Mouse (Mus musculus): Measurements from ENCODE around the gene Pde4a. TPM values are rescaled to one million over a fixed set of nuclear protein-coding genes. Genes with fewer than 3 reads are reported as not detected.

The Pde4a gene
- total RNA-seq (2021) = 10 to 100 TPM; 84.8 to 98.3 TPM
- long read RNA-seq, experiment 1, full-length matches to known transcripts = 29 of 53 reads
- long read RNA-seq, experiment 1, partial matches to known transcripts = 21 of 53 reads
- long read RNA-seq, experiment 1, other reads (novel, unspliced or antisense) = 3 of 53 reads
- long read RNA-seq, experiment 2, full-length matches to known transcripts = 18 of 39 reads
- long read RNA-seq, experiment 2, partial matches to known transcripts = 19 of 39 reads
- long read RNA-seq, experiment 2, other reads (novel, unspliced or antisense) = 2 of 39 reads

DNA sequence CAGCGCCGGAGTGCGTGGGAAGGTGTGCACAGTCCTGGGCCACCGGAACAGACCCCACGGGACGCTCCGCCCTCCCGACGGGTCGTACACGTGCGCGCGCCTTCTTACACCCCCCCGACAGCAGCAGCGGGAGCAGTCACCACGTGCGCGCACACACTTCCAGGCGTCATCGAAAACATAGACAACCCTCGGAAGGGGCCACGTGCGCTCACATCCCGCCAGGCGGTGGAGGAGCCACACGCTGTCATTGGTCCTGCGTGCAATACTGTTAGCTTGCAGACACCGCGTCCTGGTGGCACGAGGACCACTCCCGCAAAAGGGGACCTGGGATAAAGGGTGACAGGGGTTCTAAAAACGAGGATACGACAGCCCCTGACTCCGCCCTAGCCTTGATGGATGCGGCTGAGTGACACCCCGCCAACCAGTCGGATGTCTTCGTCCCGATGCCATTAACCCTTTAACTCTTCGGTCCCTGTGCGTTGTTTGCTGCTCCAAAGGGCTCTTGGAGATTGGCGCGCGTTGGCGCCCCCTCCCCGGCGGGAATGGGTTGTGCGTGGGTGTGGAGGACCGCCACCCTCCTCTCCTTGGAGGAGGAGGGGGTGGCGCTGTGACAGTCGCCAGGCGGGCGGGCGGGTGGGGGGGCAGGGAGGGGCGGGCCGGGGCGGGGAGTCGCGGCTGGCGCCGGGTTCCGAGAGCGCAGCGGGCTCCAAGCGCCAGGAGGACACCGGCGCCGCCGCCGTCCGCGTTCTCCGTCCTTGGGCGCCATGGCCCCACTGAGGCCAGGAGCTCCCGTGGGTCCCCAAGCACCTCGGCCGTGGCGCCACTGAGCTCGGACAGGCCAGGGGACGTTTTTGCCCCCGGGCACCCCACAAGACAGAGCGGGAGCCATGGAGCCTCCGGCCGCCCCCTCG, at the start of gene Pde4a:
Pde4a (plus strand) TSS at position 674 of the 911 bp plus-strand sequence.
- DNase-seq (ENCODE audit: low spot score in 2 of 2) = peak; percentile 65 to 80

- DNase-seq (ENCODE audit: low spot score in 2 of 2) = no peak
Observed at GRCm38 (mm10) chr9:21117073-21117472, 48.4 kb upstream of the Pde4a start.

GRCm38 (mm10) chr9:21121483-21121882, 44.0 kb upstream of the Pde4a start:
- no peak for DNase-seq (ENCODE audit: low spot score in 2 of 2)

GRCm38 (mm10) chr9:21124837-21125236, 40.7 kb upstream of the Pde4a start:
- DNase-seq (ENCODE audit: low spot score in 2 of 2) = no peak

DNA sequence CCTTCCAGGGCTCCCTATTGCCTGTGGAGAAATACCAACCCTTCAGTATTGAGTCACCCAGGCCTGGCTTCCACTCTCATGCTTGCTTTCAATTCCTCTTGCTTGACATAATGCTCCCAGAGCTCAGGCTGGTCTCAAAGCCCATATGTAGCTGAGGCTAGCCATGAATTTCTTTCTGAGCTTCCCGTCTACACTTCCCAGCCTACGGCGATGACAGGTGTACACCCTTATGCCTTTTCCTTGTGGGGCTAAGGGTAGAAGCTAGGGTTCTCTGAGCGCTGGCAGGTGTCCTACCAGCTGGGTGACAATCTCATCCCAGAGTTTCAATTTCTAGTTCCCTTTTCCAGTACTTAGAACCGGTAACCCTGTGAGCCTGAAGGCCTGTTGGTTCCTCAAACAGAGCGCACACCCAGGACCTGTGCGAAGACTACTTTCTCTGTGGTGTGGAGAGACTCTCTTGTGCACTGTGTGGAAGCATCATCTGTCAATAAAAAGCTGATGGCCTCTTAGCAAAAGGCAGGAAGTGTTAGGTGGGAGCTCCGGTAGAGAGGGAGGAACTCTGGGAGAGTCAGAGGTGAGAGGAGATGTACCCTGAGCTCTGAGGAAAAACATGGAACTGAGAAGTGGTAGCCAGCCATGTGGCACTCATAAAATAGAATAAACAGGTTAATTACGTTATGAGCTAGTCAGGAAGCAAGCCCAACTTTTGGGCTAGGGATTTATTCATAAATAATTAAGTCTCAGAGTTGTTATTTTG, 39.8 kb upstream of the Pde4a start:
- no peak for DNase-seq (ENCODE audit: low spot score in 2 of 2)

- no peak for DNase-seq (ENCODE audit: low spot score in 2 of 2)
Observed at GRCm38 (mm10) chr9:21126259-21126627, 39.3 kb upstream of the Pde4a start.

DNA sequence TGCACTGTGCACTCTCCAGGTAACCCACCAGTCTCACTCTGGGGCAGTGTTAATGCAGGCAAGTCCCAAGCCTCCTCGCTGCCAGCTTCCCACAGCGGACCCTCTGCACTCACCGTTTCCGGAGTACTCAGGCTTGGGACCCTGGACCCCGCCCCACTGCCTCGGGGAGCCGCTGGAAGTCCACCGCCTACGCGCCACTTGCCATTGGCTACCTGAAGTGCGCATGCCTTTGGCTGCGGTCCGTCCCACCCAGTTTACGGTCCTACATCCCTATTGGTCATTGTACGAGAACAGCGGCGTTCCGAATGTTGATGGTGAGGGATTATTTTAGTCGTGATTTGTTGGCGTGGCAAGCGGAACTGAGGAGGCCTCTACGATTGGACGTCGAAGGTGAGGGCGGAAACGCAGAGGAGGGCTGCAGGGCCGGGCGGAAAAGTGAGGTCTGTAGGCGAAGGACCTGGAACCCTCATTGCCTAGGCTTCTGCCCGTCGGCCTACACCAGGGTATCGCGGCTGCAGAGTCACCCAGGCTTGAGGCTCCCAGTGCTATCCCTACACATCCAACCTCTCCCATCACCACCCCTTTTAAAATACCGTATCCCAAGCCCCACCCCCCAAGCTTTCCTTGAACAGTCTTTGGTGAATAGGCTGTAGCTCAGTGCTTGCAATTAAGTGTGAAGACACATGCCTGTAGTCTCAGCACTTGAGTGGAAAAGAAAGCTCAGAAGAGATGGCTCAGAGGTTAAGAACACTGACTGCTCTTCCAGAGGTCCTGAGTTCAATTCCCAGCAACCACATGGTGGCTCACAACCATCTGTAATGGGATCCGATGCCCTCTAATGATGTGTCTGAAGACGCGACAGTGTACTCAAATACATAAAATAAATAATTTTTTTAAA, 34.2 kb upstream of the Pde4a start, which contains the start of gene Tyk2:
Tyk2 (minus strand) TSS at position 185 of the 898 bp plus-strand sequence.
- DNase-seq (ENCODE audit: low spot score in 2 of 2) = peak; percentile 87 to 91

DNA sequence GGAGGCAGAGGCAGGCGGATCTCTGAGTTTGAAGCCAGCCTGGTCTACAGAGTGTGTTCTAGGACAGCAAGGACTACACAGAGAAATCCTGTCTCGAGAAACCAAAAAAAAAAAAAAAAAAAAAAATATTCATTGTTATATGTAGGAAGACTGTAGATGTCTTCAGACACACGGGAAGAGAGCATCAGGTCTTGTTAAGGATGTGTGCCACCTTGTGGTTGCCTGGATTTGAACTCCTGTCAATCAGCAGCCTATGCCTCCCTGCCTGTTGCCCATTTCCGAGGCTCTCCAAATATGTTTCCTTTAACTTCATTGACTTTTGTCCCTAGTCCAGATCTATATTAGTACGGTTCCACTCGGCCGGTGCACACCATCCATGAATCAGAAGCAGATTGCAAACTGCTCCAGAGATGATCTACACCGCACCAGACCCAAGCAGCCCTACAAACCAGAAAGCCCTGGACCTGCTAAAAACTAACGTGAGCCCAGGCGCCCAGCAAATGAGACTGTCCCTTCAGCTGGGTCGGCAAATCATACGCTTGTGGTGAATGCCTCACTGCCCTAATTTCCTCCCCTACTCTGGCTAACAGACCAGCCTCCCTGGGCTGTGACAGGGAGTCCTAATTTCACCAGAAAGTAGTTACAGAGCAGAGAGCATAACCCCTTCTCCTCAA, 33.3 kb upstream of the Pde4a start:
- DNase-seq (ENCODE audit: low spot score in 2 of 2) = no peak

- DNase-seq (ENCODE audit: low spot score in 2 of 2) = no peak
Observed at GRCm38 (mm10) chr9:21133064-21133707, 32.3 kb upstream of the Pde4a start.

GRCm38 (mm10) chr9:21134595-21135328, 30.8 kb upstream of the Pde4a start:
- DNase-seq (ENCODE audit: low spot score in 2 of 2) = no peak

DNA sequence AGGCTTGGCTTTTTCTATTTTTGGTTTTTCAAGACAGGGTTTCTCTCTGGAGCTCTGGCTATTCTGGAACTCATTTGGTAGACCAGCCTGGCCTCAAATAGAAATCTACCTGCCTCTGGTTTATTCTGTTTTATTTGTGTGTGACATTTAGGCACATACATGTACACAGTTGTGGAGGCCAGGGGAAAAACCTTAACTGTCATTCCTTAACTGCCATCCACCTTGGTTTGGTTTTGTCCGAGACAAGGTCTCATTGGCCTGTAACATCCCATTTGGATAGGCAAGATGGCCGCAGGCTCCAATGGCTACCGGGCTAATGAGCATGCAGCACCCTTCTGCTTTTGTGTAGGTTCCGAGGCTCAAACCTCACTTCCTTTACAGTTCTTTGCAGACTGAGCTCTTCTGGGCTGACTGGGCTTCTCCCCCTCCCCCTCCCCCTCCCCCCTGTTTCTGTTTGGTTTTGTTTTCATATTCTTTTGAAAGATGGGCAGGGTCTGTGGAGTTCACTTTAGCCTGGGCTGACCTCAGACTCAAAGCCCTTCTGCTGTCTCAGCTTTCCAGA, 30.1 kb upstream of the Pde4a start:
- DNase-seq (ENCODE audit: low spot score in 2 of 2) = no peak

DNA sequence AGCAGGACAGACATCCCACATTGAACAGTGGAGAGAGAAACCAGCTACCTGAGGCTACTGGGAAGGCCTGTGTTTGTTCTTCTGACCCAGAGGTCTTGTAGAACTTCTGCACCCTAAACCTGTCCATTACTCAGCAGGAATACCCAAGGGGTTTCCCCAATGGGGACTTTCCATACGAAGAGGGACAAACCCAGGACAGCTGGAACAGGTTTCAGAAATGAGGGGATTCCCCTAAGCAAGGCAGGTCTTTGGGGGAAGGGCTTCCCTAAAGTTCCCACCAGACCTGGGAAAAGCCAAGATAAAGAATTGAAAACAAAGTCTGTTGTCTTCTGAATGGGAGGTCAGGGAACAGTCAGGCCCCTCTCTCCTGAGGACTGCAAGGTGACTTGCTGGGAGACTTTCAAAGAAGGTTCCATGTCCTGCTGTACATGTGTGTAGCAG, 29.6 kb upstream of the Pde4a start:
- DNase-seq (ENCODE audit: low spot score in 2 of 2) = no peak

- DNase-seq (ENCODE audit: low spot score in 2 of 2) = no peak
Observed at GRCm38 (mm10) chr9:21136401-21136800, 29.1 kb upstream of the Pde4a start.

GRCm38 (mm10) chr9:21137229-21137628, 28.3 kb upstream of the Pde4a start:
- peak; percentile 55 to 72 for DNase-seq (ENCODE audit: low spot score in 2 of 2)

DNA sequence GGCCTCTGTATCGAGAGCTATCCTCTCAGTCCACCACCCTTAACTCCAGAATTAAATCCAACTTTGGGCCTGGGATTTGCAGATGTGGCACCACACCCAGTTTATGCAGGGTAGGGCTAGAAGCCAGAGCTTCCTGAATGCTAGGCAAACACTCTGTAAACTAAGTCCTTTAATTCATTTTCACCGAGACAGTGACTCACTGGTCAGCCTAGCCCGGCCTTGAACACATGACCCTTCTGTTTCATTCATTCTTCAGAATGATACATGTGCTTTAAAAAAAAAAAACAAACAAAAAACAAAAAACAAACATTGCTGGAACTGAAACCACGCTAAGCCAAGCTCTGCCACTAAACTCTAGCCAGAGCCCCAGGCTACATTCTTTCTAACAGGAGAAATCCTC, 27.1 kb upstream of the Pde4a start:
- no peak for DNase-seq (ENCODE audit: low spot score in 2 of 2)

- DNase-seq (ENCODE audit: low spot score in 2 of 2) = no peak
Observed at GRCm38 (mm10) chr9:21141922-21142321, 23.6 kb upstream of the Pde4a start.

DNA sequence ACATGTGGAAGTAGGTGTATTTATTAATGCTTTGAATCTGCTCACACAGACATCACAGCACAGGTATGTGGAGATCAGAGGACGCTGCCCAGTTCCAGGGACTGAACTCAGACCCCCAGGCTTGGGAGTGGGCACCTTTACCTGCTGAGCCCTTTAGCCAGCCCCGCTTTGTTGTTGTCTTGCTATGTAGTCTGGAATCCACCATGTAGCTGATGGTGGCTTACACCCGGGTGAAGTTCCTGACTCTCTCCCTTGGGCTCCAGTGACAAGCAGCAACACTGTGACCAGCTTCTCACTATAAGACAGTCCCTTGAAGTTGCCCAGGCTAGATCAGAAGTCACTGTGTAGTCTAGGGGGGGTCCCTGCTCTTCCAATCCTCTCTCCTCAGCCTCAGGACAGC, 21.2 kb upstream of the Pde4a start:
- no peak for DNase-seq (ENCODE audit: low spot score in 2 of 2)

- no peak for DNase-seq (ENCODE audit: low spot score in 2 of 2)
Observed at GRCm38 (mm10) chr9:21145431-21145830, 20.1 kb upstream of the Pde4a start.

All from left cerebral cortex, adult 18-20 months (tissue).